Mouse (Mus musculus) forebrain, embryonic 16.5 days (tissue): ENCODE measurements around the gene Gtf2a1. TPM values are rescaled to one million over a fixed set of nuclear protein-coding genes. Genes with fewer than 3 reads are reported as not detected.
"Not testable (repeated sequence)": the region's sequence is repeated elsewhere in the genome, so short reads cannot be mapped to it uniquely, and the experiment has no call there.

Source experiments
- ATAC-seq: fragments of 200-750 bp; cut with Nextera tagmentation; 2 replicates; pipeline ENCODE4 v1.8.0; 2017; ENCODE audit warnings: mild to moderate bottlenecking, moderate library complexity
- H3K27ac ChIP-seq: fragments of 300-500 bp; sonication (generic); 2 replicates; pipeline ENCODE4 v1.5.1; 2014; ENCODE audit warnings: low read length, control low read depth
- H3K27me3 ChIP-seq: fragments of 300-500 bp; sonication (generic); replicated peaks from 2 replicates; pipeline ENCODE4 v1.6.1; 2014; ENCODE audit warnings: low read length; ENCODE audit not compliant: control insufficient read depth, insufficient read depth
- H3K36me3 ChIP-seq: fragments of 300-500 bp; sonication (generic); 2 replicates; pipeline ENCODE4 v1.6.1; 2014; ENCODE audit not compliant: control insufficient read depth, insufficient read depth
- H3K4me1 ChIP-seq: fragments of 300-500 bp; sonication (generic); replicated peaks from 2 replicates; pipeline ENCODE4 v1.6.1; 2014; ENCODE audit warnings: low read length; ENCODE audit not compliant: control insufficient read depth, insufficient read depth
- H3K4me2 ChIP-seq: fragments of 300-500 bp; sonication (generic); 2 replicates; pipeline ENCODE4 v1.6.1; 2014; ENCODE audit warnings: mild to moderate bottlenecking, low read length, control low read depth
- H3K4me3 ChIP-seq: fragments of 300-500 bp; sonication (generic); replicated peaks from 2 replicates; pipeline ENCODE4 v1.5.1; 2014; ENCODE audit warnings: mild to moderate bottlenecking, low read length, control low read depth
- H3K9ac ChIP-seq: fragments of 300-500 bp; sonication (generic); replicated peaks from 2 replicates; pipeline ENCODE4 v1.6.1; 2014; ENCODE audit warnings: low read depth, low read length, control low read depth
- H3K9me3 ChIP-seq: fragments of 300-500 bp; sonication (generic); 2 replicates; pipeline ENCODE4 v1.6.1; 2016; ENCODE audit warnings: low read length; ENCODE audit not compliant: control insufficient read depth
- WGBS: fragments of 180-500 bp; shearing (Covaris S2); extraction: QIAGEN DNeasy Blood & Tissue Kit; methylation state at CpG from one replicate; pipeline ENCODE4 v1.1.7; 2014; 5-methylcytosine and 5-hydroxymethylcytosine counted together
- polyA plus RNA-seq: library from polyadenylated mRNA; unstranded; fragments of >200 nt; fragmentation: Nextera tagmentation; extraction: Ambion mirVana; gene quantifications from 2 replicates; pipeline ENCODE4 v1.2.1, GENCODE M21; 2015

Gene Gtf2a1
- polyA plus RNA-seq, 1 experiment from 2014 or later: 77.2 TPM

DNA sequence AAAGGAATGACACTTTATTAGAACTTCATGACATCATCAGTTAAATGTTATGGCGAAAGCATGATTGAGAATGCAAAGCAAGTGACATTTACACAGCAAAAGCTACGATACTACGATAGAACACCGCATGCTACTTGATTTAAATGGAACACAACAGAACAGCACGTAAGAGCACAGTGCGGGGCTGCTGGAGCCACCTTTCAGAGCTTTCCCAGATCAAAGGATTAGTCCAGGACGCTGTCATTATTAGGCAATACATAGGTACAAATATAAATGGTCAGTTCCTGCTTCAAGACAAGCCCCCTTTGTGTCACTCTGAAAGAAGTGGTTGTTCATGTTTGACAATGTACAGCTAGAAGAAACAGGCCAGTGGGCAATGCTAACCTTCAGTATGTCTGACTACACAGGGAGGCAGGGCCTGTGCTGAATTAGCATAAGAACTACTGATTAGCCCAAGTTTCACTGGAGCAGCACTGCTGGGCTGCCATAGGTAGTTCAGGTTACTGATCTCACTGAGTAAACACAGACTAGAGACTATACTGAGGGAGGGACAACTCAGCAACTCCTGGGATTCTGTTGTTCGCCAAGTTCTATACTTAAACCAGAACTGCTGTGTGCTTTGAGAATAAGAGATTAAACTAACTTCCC lies 32.8 kb downstream of the Gtf2a1 start:
- H3K27me3 ChIP-seq, H3K4me3 ChIP-seq, H3K27ac ChIP-seq, H3K9ac ChIP-seq, H3K4me2 ChIP-seq, H3K9me3 ChIP-seq, H3K4me1 ChIP-seq, H3K36me3 ChIP-seq: not testable (repeated sequence)
- 49% methylated on average over 8 of the region's 8 CpGs for WGBS
- ATAC-seq: peak; percentile 49

DNA sequence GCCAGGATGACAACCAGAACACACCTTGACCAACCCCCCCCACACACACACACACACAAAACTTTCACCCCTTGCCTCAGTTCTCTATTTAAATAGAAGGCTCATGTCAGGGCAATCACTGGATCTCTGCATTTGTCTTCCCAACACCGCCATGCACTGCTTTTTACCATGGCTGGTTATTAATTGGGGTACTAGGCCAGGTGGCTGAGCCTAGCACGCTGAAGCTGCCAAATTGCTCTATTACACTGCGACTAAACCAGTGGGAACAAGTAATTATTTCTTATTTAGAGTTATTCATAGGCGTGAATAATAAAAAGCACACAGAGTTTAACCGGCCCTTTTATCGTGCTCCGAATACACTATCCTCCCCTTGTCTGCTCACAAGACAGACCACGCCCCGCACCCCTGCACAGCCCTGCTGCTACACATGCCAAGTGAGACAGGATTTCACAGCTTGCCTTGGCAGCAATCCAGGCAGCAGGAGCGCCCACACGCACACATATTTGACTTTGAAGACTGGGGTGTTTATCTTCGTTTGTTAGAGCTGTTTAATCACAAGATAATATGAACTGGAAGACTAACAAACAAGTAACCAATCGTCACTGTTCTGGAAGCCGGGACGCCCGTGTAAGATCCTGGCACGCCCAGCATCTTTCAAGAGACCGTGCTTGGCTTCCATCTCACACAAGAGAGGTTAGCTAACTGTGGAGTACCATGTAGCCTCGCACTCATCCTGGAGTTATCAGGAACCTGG lies 38.3 kb downstream of the Gtf2a1 start:
- Histone ChIP-seq H3K4me2 (peak overlapping the region; percentile 39), H3K27ac (peak overlapping the region; percentile 60), H3K27me3 (no peaks in the 10 kb centered on the region), H3K4me3 (peak overlapping the region; percentile 4; the same call in 1 of the 2 replicates), H3K4me1 (peaks cover 15% of the 10 kb centered on the region), H3K9me3 (no peaks in the 10 kb centered on the region), H3K36me3 (no peaks in the 10 kb centered on the region), H3K9ac (no peak overlapping the region)
- peak; percentile 98 for ATAC-seq
- 5% methylated on average over 19 of the region's 19 CpGs for WGBS

DNA sequence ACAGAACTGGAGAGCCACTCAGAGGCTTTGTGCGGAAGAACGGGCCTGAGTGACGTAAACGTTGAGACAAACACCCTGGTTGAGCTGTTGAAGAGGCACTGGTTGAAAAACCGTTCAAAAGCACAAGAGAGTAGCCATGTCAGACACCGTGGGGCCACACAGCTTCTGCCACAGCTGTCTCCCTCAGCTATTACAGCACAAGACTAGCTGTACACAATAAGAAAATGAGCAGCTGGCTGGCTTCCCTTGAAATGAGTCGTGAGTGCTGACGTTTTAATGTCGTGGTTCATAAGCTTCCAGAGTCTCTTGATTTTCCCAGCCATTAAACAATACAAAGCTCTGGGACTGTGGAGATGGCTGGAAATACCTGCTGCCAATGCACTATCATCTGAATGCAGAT lies 40.8 kb downstream of the Gtf2a1 start:
- Histone ChIP-seq H3K4me1 (peaks cover 15% of the 10 kb centered on the region), H3K9ac (no peak overlapping the region), H3K27me3 (no peaks in the 10 kb centered on the region), H3K9me3 (no peaks in the 10 kb centered on the region), H3K27ac (no peak overlapping the region; the same call in 1 of the 2 replicates), H3K36me3 (no peaks in the 10 kb centered on the region), H3K4me3 (no peak overlapping the region), H3K4me2 (no peak overlapping the region)
- WGBS: 45% methylated on average over 9 of the region's 9 CpGs
- ATAC-seq: no peak

DNA sequence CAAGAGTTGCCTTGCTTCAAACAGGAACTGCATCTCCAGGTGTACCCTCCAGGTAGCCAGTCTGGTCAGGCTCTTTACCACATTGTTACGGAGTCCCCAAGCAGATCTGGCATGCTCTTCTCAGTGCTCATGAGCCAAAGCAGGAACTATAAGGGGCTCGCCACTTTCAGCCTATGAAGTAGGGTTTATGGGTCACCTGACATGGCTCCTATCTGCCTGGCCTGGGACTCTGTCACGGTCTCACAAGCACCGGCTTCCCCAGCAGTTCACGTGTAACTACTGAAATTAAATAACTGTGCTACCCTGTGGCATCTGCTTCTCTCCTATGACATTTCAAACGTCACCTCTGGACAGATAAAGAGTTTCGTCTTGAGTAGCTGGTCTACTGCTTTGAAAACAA lies 50.1 kb downstream of the Gtf2a1 start:
- H3K9ac ChIP-seq: no peak overlapping the region
- H3K36me3 ChIP-seq: no peaks in the 10 kb centered on the region
- no peaks in the 10 kb centered on the region for H3K27me3 ChIP-seq
- H3K4me2 ChIP-seq: no peak overlapping the region
- H3K4me3 ChIP-seq: no peak overlapping the region
- 93% methylated on average over 7 of the region's 7 CpGs for WGBS
- H3K4me1 ChIP-seq: no peaks in the 10 kb centered on the region
- ATAC-seq: no peak
- no peak overlapping the region for H3K27ac ChIP-seq
- H3K9me3 ChIP-seq: no peaks in the 10 kb centered on the region

DNA sequence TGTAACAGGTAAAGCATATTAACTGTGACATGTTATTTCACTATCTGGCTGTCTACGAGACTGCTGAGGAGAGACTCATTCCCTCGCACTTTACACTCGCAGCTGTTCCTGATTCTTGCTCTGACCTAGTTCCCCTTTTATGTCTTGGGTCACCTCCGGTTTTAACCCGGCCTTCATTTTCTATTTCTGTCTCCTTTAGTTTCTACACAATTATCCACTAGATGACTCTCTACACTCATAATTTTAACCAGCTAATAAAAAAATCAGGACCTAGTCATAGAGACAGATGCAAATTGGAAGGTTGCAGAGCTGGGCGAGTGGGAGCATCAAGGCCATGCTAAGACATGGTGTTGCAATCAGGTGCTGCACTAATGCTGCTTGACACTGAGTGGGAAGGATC lies 55.8 kb downstream of the Gtf2a1 start:
- H3K27me3 ChIP-seq: no peaks in the 10 kb centered on the region
- no peak overlapping the region for H3K4me2 ChIP-seq
- H3K4me1 ChIP-seq: no peaks in the 10 kb centered on the region
- no peaks in the 10 kb centered on the region for H3K36me3 ChIP-seq
- 95% methylated on average over 6 of the region's 6 CpGs for WGBS
- no peak for ATAC-seq
- H3K4me3 ChIP-seq: no peak overlapping the region
- H3K9ac ChIP-seq: no peak overlapping the region
- no peaks in the 10 kb centered on the region for H3K9me3 ChIP-seq
- no peak overlapping the region for H3K27ac ChIP-seq

DNA sequence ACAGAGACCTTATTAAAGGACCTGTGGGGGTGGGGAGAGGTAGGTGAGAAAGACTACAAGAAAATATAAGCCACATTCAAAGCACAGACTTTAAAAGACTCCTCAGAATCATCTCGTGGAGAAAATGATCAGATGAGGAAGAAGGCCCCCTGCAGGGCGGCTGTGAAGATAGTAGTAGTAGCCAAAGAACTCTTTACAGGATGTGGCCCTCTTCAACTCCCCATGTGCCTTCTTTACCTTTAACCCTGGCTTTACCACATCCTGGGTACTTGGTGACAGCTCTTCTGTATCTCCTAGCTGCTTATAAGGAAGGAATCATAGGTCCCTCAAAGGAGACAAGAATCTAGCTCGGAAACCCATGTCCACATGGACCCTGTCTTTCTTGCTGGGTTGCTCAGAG lies 66.7 kb downstream of the Gtf2a1 start:
- Histone ChIP-seq H3K27me3 (no peaks in the 10 kb centered on the region), H3K4me3 (no peak overlapping the region), H3K4me1 (no peaks in the 10 kb centered on the region; the same call in 1 of the 2 replicates), H3K27ac (no peak overlapping the region), H3K36me3 (no peaks in the 10 kb centered on the region), H3K9ac (no peak overlapping the region), H3K4me2 (no peak overlapping the region), H3K9me3 (0 out of 2 replicates have a peak, but pooled peaks cover 2% of the 10 kb centered on the region)
- no peak for ATAC-seq
- 82% methylated on average over 3 of the region's 3 CpGs for WGBS

DNA sequence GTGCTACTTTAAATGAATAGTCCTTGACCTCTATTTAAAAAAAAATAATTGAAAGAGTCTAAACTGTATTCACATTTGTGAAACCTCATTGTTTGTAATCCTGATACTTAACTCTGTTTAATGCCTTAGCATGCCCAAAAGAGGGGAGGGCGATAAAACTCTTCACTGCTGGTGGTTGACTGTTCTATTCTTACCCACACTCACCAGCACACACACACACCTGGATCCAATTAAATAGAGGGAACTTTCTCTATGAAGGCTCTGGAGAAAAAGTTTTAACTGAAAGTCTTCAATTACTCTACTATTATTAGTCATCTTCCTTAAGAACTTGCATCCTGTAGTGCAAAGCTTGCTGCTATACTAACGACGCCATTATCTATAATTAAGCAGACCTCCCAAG lies 72.5 kb downstream of the Gtf2a1 start:
- ATAC-seq: no peak
- no peaks in the 10 kb centered on the region for H3K36me3 ChIP-seq
- 0 out of 2 replicates have a peak, but pooled peaks cover 2% of the 10 kb centered on the region for H3K9me3 ChIP-seq
- no peak overlapping the region for H3K9ac ChIP-seq
- no peak overlapping the region for H3K4me2 ChIP-seq
- no peaks in the 10 kb centered on the region for H3K27me3 ChIP-seq
- H3K27ac ChIP-seq: no peak overlapping the region
- 10% methylated on average over 3 of the region's 3 CpGs for WGBS
- no peak overlapping the region for H3K4me3 ChIP-seq
- peaks cover 8% of the 10 kb centered on the region for H3K4me1 ChIP-seq

DNA sequence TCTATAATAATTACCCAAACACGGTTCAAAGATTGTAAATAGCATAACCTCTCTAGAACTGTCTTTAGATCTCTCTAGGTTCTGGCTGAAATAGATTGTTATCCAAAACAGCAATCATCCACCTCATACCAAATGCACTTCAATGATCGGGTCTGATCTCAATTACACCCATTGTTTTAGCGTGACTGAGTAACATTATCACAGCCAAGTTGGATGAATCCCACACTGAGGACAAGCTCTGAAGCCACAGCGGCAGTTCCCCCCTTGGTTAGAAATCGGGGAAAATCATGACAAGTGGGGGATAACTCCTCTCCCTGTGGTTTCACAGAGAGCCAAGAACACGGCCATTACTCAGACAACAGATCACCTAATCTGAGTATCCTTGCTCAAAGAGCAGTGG lies 76.3 kb downstream of the Gtf2a1 start:
- H3K27ac ChIP-seq: no peak overlapping the region
- H3K4me3 ChIP-seq: no peak overlapping the region
- no peaks in the 10 kb centered on the region for H3K9me3 ChIP-seq
- H3K9ac ChIP-seq: no peak overlapping the region
- no peak for ATAC-seq
- H3K36me3 ChIP-seq: no peaks in the 10 kb centered on the region
- no peak overlapping the region for H3K4me2 ChIP-seq
- no peaks in the 10 kb centered on the region for H3K27me3 ChIP-seq
- 61% methylated on average over 6 of the region's 6 CpGs for WGBS
- H3K4me1 ChIP-seq: peaks cover 11% of the 10 kb centered on the region

DNA sequence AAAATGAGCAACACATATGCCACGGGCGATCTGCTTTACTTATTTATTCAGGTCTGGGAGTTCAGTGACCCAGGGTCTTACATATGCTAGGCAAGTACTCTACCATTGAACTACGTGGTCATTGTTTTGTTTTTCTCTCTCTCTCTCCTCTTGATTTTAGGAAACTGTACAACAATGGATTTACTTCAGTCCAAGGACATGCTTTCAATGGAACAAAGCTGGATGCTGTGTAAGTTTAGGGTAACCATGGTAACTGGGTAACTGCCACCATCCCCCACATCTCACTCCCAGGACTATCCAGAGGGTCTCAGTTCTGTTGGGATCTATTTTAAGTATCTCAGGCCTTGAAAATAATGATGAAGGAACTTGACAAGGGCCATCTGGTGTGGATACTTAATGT lies 78.5 kb downstream of the Gtf2a1 start:
- Histone ChIP-seq H3K4me2 (no peak overlapping the region), H3K27ac (no peak overlapping the region), H3K27me3 (no peaks in the 10 kb centered on the region), H3K9me3 (no peaks in the 10 kb centered on the region), H3K4me1 (peaks cover 11% of the 10 kb centered on the region; the same call in 1 of the 2 replicates), H3K36me3 (no peaks in the 10 kb centered on the region), H3K4me3 (no peak overlapping the region), H3K9ac (no peak overlapping the region)
- 22% methylated on average over 3 of the region's 3 CpGs for WGBS
- peak; percentile 89 for ATAC-seq
